15 mouse cellular contexts compared by ENCODE assay signal in genomic region chr6:113062253-113062652, GRCm38 (mm10). TPM values are rescaled to one million over a fixed set of nuclear protein-coding genes. Genes with fewer than 3 reads are reported as not detected.
A peak's percentile ranks its signal among the peaks of the same experiment; 100 is the strongest.
DNase-seq lines count a peak whose midpoint lies in the region; ATAC-seq and TF ChIP-seq lines count a peak whose summit lies in the region.
"Had no signal": no experiment of that assay in that cellular context is flagged by ENCODE, and none has a peak within 500 bp of the region (broad histone marks: within the 10 kb centered on the region; RNA-seq: fewer than 3 reads in every experiment).

No protein-coding gene starts in this region.

- WGBS in kidney, embryonic 16.5 days, result 48% methylated on average over 3 of the region's 3 CpGs
- 85% methylated on average over 3 of the region's 3 CpGs for WGBS in limb, embryonic 10.5 days

- no peaks in the 10 kb centered on the region for H3K9me3 ChIP-seq in kidney, embryonic 16.5 days (ENCODE audit: low read length)
- H3K9me3 ChIP-seq in limb, embryonic 10.5 days (replicated peaks), result no peaks in the 10 kb centered on the region
- H3K9me3 ChIP-seq: megakaryocyte, embryonic 14.5 days had no signal

- H3K4me3 ChIP-seq in kidney, embryonic 16.5 days (ENCODE audit: low read length), result no peak overlapping the region
- no peak overlapping the region for H3K4me3 ChIP-seq in bone marrow macrophage, adult 2 months (ENCODE audit: insufficient read depth, low read length)
- H3K4me3 ChIP-seq in limb, embryonic 10.5 days, result no peak overlapping the region
- H3K4me3 ChIP-seq: megakaryocyte, embryonic 14.5 days had no signal

- intact Hi-C loops in left cerebral cortex, postnatal 25 days (cut with DNase I), result no loop called here

- peak; percentile 50 for DNase-seq in kidney, adult 18-20 months
- DNase-seq in Muller cell, postnatal 12 days (ENCODE audit: inconsistent ontology term), result peak; percentile 95
- DNase-seq in kidney, postnatal 36 days, result peak; percentile 65 to 89
- no peak for DNase-seq in limb, embryonic 10.5 days (ENCODE audit: low spot score)
- DNase-seq in left cerebral cortex, postnatal 25 days (ENCODE audit: low spot score in 2 of 2), result no peak
- no peak for DNase-seq in left cerebral cortex, adult 9 months (ENCODE audit: low spot score in 2 of 2)
- DNase-seq: cerebellum, adult 9-10 months; heart, postnatal 14 days; spleen, adult 18-20 months had no signal

- no peak overlapping the region for H3K4me2 ChIP-seq in kidney, embryonic 16.5 days (replicated peaks; ENCODE audit: low read depth, low read length)

- H3K36me3 ChIP-seq in kidney, embryonic 16.5 days (ENCODE audit: insufficient read depth, low read length), result peaks cover 48% of the 10 kb centered on the region
- peaks cover 96% of the 10 kb centered on the region for H3K36me3 ChIP-seq in limb, embryonic 10.5 days

- no peak overlapping the region for H3K27ac ChIP-seq in kidney, embryonic 16.5 days (ENCODE audit: low read length)
- peak overlapping the region; percentile 55 for H3K27ac ChIP-seq in bone marrow macrophage, adult 2 months (ENCODE audit: insufficient read depth, low read depth, low read length)
- no peak overlapping the region for H3K27ac ChIP-seq in limb, embryonic 10.5 days
- H3K27ac ChIP-seq: hindbrain, postnatal 0 days; liver, embryonic 14.5 days; stomach, postnatal 0 days had no signal

- no peak for ATAC-seq in kidney, embryonic 16.5 days (ENCODE audit: low FRiP score, low TSS enrichment)
- ATAC-seq: hindbrain, postnatal 0 days had no signal

- no peak for TF ChIP-seq CTCF in bone marrow macrophage, adult 2 months (IDR thresholded peaks at IDR 0.05; ENCODE audit: low read depth, low read length)

- H3K4me1 ChIP-seq in kidney, embryonic 16.5 days (ENCODE audit: insufficient read depth, low read length), result no peaks in the 10 kb centered on the region
- H3K4me1 ChIP-seq in bone marrow macrophage, adult 2 months (ENCODE audit: control insufficient read depth, insufficient read depth, low read length), result peaks cover 26% of the 10 kb centered on the region
- H3K4me1 ChIP-seq in limb, embryonic 10.5 days, result no peaks in the 10 kb centered on the region

- TF ChIP-seq POLR2A in bone marrow macrophage, adult 2 months (IDR thresholded peaks at IDR 0.05; ENCODE audit: borderline replicate concordance, low read depth, low read length), result no peak

- no peak overlapping the region for H3K9ac ChIP-seq in kidney, embryonic 16.5 days (replicated peaks; ENCODE audit: low read length)
- H3K9ac ChIP-seq: liver, embryonic 14.5 days had no signal

- no peaks in the 10 kb centered on the region for H3K27me3 ChIP-seq in kidney, embryonic 16.5 days (ENCODE audit: insufficient read depth, low read length)
- no peaks in the 10 kb centered on the region for H3K27me3 ChIP-seq in limb, embryonic 10.5 days (ENCODE audit: low read depth, poor library complexity, severe bottlenecking)
- H3K27me3 ChIP-seq: megakaryocyte, embryonic 14.5 days had no signal

RNA-seq across cellular contexts. Expression of gene Setd5, which starts 14.9 kb away (rescaled TPM):
- 67.5 and 77.1 TPM in 2 replicates for polyA plus RNA-seq in kidney, embryonic 16.5 days (2015; fragmentation: Nextera tagmentation; extraction: Ambion mirVana)
- 60.6 and 63.7 TPM in 2 replicates for polyA plus RNA-seq in bone marrow macrophage, adult 2 months (2012; ENCODE audit: insufficient read depth, insufficient read length, missing spikeins)
- polyA plus RNA-seq in limb, embryonic 10.5 days (2016; fragmentation: Nextera tagmentation; extraction: Ambion mirVana), result 86.2 and 92.0 TPM in 2 replicates
- 100 to 1,000 TPM; 108 to 122 TPM for total RNA-seq in left cerebral cortex, postnatal 25 days (2021)

RNA-seq across cellular contexts. Expression of gene Thumpd3, which starts 16.2 kb away (rescaled TPM):
- polyA plus RNA-seq in kidney, embryonic 16.5 days (2015; fragmentation: Nextera tagmentation; extraction: Ambion mirVana), result 50.9 and 55.1 TPM in 2 replicates
- polyA plus RNA-seq in bone marrow macrophage, adult 2 months (2012; ENCODE audit: insufficient read depth, insufficient read length, missing spikeins), result 28.4 and 29.5 TPM in 2 replicates
- 59.5 and 66.5 TPM in 2 replicates for polyA plus RNA-seq in limb, embryonic 10.5 days (2016; fragmentation: Nextera tagmentation; extraction: Ambion mirVana)
- 10 to 100 TPM; 29.4 TPM for total RNA-seq in left cerebral cortex, postnatal 25 days (2021)

Comparison
In these comparisons a context has a peak if more than half of its experiments do, and no peak if none do; other contexts are left out.
1. DNase-seq: peak in kidney, adult 18-20 months (single experiment), Muller cell, postnatal 12 days (single experiment) and kidney, postnatal 36 days (2 of 2); none in limb, embryonic 10.5 days (single experiment), left cerebral cortex, postnatal 25 days (0 of 2) and left cerebral cortex, adult 9 months (0 of 2).